Comparison of ENCODE assay signal across 11 mouse cellular contexts in the genomic region with DNA sequence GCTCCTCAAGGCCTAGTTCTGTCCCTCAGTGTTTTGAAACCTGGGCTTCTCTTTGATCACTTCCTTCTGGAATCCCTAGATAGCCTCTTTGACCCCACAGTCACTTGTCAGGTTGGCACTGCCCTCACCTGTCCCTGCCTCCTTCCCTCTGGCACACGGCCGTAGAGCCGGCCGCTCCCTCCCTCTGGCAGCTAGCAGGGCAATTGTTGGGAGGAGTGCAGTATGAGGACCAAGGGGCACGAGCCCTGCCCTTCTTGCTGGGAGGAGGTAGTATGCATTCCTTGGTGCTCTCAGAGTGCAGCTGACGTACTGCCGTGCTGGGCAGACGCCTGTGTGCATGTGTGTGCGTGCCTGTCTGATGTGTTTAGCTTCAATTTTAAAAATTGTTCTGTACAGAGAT. TPM values are rescaled to one million over a fixed set of nuclear protein-coding genes. Genes with fewer than 3 reads are reported as not detected.
A peak's percentile ranks its signal among the peaks of the same experiment; 100 is the strongest.
DNase-seq lines count a peak whose midpoint lies in the region; ATAC-seq and TF ChIP-seq lines count a peak whose summit lies in the region.
"Had no signal": no experiment of that assay in that cellular context is flagged by ENCODE, and none has a peak within 500 bp of the region (broad histone marks: within the 10 kb centered on the region; RNA-seq: fewer than 3 reads in every experiment).

No protein-coding gene starts in this region.

- no peaks in the 10 kb centered on the region for H3K4me1 ChIP-seq in intestine, embryonic 14.5 days (replicated peaks; ENCODE audit: control insufficient read depth, insufficient read depth, low read length)
- no peaks in the 10 kb centered on the region for H3K4me1 ChIP-seq in intestine, embryonic 15.5 days (replicated peaks)
- H3K4me1 ChIP-seq in cerebellum, adult 2 months (ENCODE audit: control insufficient read depth, insufficient read depth, low read length): peaks cover 84% of the 10 kb centered on the region
- H3K4me1 ChIP-seq in intestine, embryonic 16.5 days (ENCODE audit: control insufficient read depth, insufficient read depth, low read length): peaks cover 5% of the 10 kb centered on the region; the same call in 1 of the 2 replicates
- H3K4me1 ChIP-seq in heart, embryonic 11.5 days (ENCODE audit: control insufficient read depth, insufficient read depth, low read length): peaks cover 19% of the 10 kb centered on the region

- peaks cover 64% of the 10 kb centered on the region for H3K36me3 ChIP-seq in intestine, embryonic 14.5 days (ENCODE audit: control insufficient read depth, insufficient read depth, low read length)
- peaks cover 39% of the 10 kb centered on the region for H3K36me3 ChIP-seq in intestine, embryonic 15.5 days
- H3K36me3 ChIP-seq in intestine, embryonic 16.5 days (ENCODE audit: control insufficient read depth, insufficient read depth, low read length): peaks cover 35% of the 10 kb centered on the region
- peaks cover 42% of the 10 kb centered on the region for H3K36me3 ChIP-seq in heart, embryonic 11.5 days (ENCODE audit: control insufficient read depth, insufficient read depth, low read length)

- no peak overlapping the region for H3K4me2 ChIP-seq in intestine, embryonic 14.5 days (ENCODE audit: low read length)
- no peak overlapping the region for H3K4me2 ChIP-seq in intestine, embryonic 15.5 days (replicated peaks)
- no peak overlapping the region for H3K4me2 ChIP-seq in intestine, embryonic 16.5 days (ENCODE audit: low read depth, low read length)
- H3K4me2 ChIP-seq in heart, embryonic 11.5 days: no peak overlapping the region
- H3K4me2 ChIP-seq: forebrain, embryonic 12.5 days; hindbrain, embryonic 14.5 days had no signal

- no peak overlapping the region for H3K9ac ChIP-seq in intestine, embryonic 14.5 days (ENCODE audit: low read length)
- H3K9ac ChIP-seq in intestine, embryonic 15.5 days: no peak overlapping the region
- H3K9ac ChIP-seq in intestine, embryonic 16.5 days (ENCODE audit: low read depth, low read length): no peak overlapping the region
- H3K9ac ChIP-seq in heart, embryonic 11.5 days (ENCODE audit: low read depth, low read length): no peak overlapping the region
- H3K9ac ChIP-seq: forebrain, embryonic 12.5 days; hindbrain, embryonic 14.5 days had no signal

- H3K27ac ChIP-seq in intestine, embryonic 14.5 days (ENCODE audit: low read depth): 0 out of 2 replicates have a peak overlapping the region, but pooled peaks have one; percentile 5
- H3K27ac ChIP-seq in intestine, embryonic 15.5 days: no peak overlapping the region
- H3K27ac ChIP-seq in cerebellum, adult 2 months (ENCODE audit: insufficient read depth, low read length): peak overlapping the region; percentile 92
- H3K27ac ChIP-seq in intestine, embryonic 16.5 days (ENCODE audit: low read length): 0 out of 2 replicates have a peak overlapping the region, but pooled peaks have one; percentile 6
- no peak overlapping the region for H3K27ac ChIP-seq in heart, embryonic 11.5 days (ENCODE audit: low read depth, low read length)
- H3K27ac ChIP-seq: forebrain, embryonic 12.5 days; hindbrain, embryonic 14.5 days had no signal

- TF ChIP-seq POLR2A in cerebellum, adult 2 months (IDR thresholded peaks at IDR 0.05; ENCODE audit: borderline replicate concordance, insufficient read depth, low read length): no peak

- no peaks in the 10 kb centered on the region for H3K9me3 ChIP-seq in intestine, embryonic 14.5 days (ENCODE audit: control insufficient read depth, low read length)
- H3K9me3 ChIP-seq in intestine, embryonic 15.5 days: no peaks in the 10 kb centered on the region
- H3K9me3 ChIP-seq in intestine, embryonic 16.5 days (ENCODE audit: control insufficient read depth, low read length): no peaks in the 10 kb centered on the region
- H3K9me3 ChIP-seq in heart, embryonic 11.5 days (replicated peaks; ENCODE audit: control insufficient read depth, low read length): no peaks in the 10 kb centered on the region
- H3K9me3 ChIP-seq: forebrain, embryonic 12.5 days had no signal

- ATAC-seq in intestine, embryonic 14.5 days (replicated peaks; ENCODE audit: low FRiP score, low TSS enrichment, low read depth): no peak
- no peak for ATAC-seq in intestine, embryonic 15.5 days
- ATAC-seq in intestine, embryonic 16.5 days: no peak; the same call in 1 of the 2 replicates
- no peak for ATAC-seq in heart, embryonic 11.5 days (replicated peaks; ENCODE audit: insufficient number of reproducible peaks, low FRiP score, low TSS enrichment)

- TF ChIP-seq CTCF in cerebellum, adult 2 months (IDR thresholded peaks at IDR 0.05; ENCODE audit: borderline replicate concordance, insufficient read depth, low read depth, low read length): no peak

- no peak overlapping the region for H3K4me3 ChIP-seq in intestine, embryonic 14.5 days (ENCODE audit: low read depth, low read length)
- H3K4me3 ChIP-seq in intestine, embryonic 15.5 days (replicated peaks): no peak overlapping the region
- no peak overlapping the region for H3K4me3 ChIP-seq in cerebellum, adult 2 months (replicated peaks; ENCODE audit: insufficient read depth, low read depth, low read length)
- H3K4me3 ChIP-seq in intestine, embryonic 16.5 days (ENCODE audit: low read length): no peak overlapping the region
- no peak overlapping the region for H3K4me3 ChIP-seq in heart, embryonic 11.5 days (ENCODE audit: low read depth, low read length)
- H3K4me3 ChIP-seq: forebrain, embryonic 12.5 days had no signal

- H3K27me3 ChIP-seq in intestine, embryonic 14.5 days (replicated peaks; ENCODE audit: control insufficient read depth, insufficient read depth, low read length): no peaks in the 10 kb centered on the region
- no peaks in the 10 kb centered on the region for H3K27me3 ChIP-seq in intestine, embryonic 15.5 days (replicated peaks)
- H3K27me3 ChIP-seq in cerebellum, adult 2 months (ENCODE audit: control insufficient read depth, insufficient read depth, low read length): no peaks in the 10 kb centered on the region
- no peaks in the 10 kb centered on the region for H3K27me3 ChIP-seq in intestine, embryonic 16.5 days (replicated peaks; ENCODE audit: control insufficient read depth, insufficient read depth, low read length)
- H3K27me3 ChIP-seq in heart, embryonic 11.5 days (ENCODE audit: control insufficient read depth, insufficient read depth, low read length): no peaks in the 10 kb centered on the region
- H3K27me3 ChIP-seq: forebrain, embryonic 12.5 days had no signal

- no peak for DNase-seq in intestine, embryonic 14.5 days (ENCODE audit: low spot score)
- peak; percentile 62 to 68 for DNase-seq in cerebellum, adult 2 months
- DNase-seq in lung, postnatal 25 days (ENCODE audit: low spot score): peak; percentile 86
- no peak for DNase-seq in thymus, postnatal 4 days
- no peak for DNase-seq in spleen, postnatal 14 days (ENCODE audit: low spot score in 2 of 2)
- DNase-seq: kidney, postnatal 10 days had no signal

- WGBS in intestine, embryonic 14.5 days: 81% methylated on average over 9 of the region's 9 CpGs
- 78% methylated on average over 9 of the region's 9 CpGs for WGBS in intestine, embryonic 15.5 days
- 21% methylated on average over 9 of the region's 9 CpGs for WGBS in cerebellum, adult 2 months
- WGBS in intestine, embryonic 16.5 days: 67% methylated on average over 9 of the region's 9 CpGs
- WGBS in heart, embryonic 11.5 days (ENCODE audit: insufficient replicate concordance): 89% methylated on average over 9 of the region's 9 CpGs

RNA-seq across cellular contexts. Expression of gene Unc13d, which starts 17.2 kb away (rescaled TPM):
- 2.6 and 3.5 TPM in 2 replicates for polyA plus RNA-seq in intestine, embryonic 14.5 days (2014; fragmentation: Nextera tagmentation; extraction: Ambion mirVana)
- 4.2 and 5.2 TPM in 2 replicates for polyA plus RNA-seq in intestine, embryonic 15.5 days (2015; fragmentation: Nextera tagmentation; extraction: Ambion mirVana)
- 3.8 and 5.7 TPM in 2 replicates for polyA plus RNA-seq in cerebellum, adult 2 months (2012; rRNA removed)
- polyA plus RNA-seq in intestine, embryonic 16.5 days (2015; fragmentation: Nextera tagmentation; extraction: Ambion mirVana): 6.4 and 7.5 TPM in 2 replicates
- polyA plus RNA-seq in heart, embryonic 11.5 days (2014; fragmentation: Nextera tagmentation; extraction: Ambion mirVana): 2.3 and 2.6 TPM in 2 replicates

RNA-seq across cellular contexts. Expression of gene Wbp2, which starts 26.2 kb away (rescaled TPM):
- 78.0 and 85.0 TPM in 2 replicates for polyA plus RNA-seq in intestine, embryonic 14.5 days (2014; fragmentation: Nextera tagmentation; extraction: Ambion mirVana)
- polyA plus RNA-seq in intestine, embryonic 15.5 days (2015; fragmentation: Nextera tagmentation; extraction: Ambion mirVana): 93.5 and 98.1 TPM in 2 replicates
- 509 and 539 TPM in 2 replicates for polyA plus RNA-seq in cerebellum, adult 2 months (2012; rRNA removed)
- 135 and 160 TPM in 2 replicates for polyA plus RNA-seq in intestine, embryonic 16.5 days (2015; fragmentation: Nextera tagmentation; extraction: Ambion mirVana)
- 129 and 144 TPM in 2 replicates for polyA plus RNA-seq in heart, embryonic 11.5 days (2014; fragmentation: Nextera tagmentation; extraction: Ambion mirVana)

RNA-seq across cellular contexts. Expression of gene Unk, which starts 30.5 kb away (rescaled TPM):
- 29.8 and 34.5 TPM in 2 replicates for polyA plus RNA-seq in intestine, embryonic 14.5 days (2014; fragmentation: Nextera tagmentation; extraction: Ambion mirVana)
- 25.7 and 27.4 TPM in 2 replicates for polyA plus RNA-seq in intestine, embryonic 15.5 days (2015; fragmentation: Nextera tagmentation; extraction: Ambion mirVana)
- polyA plus RNA-seq in cerebellum, adult 2 months (2012; rRNA removed): 48.1 and 49.1 TPM in 2 replicates
- 22.9 and 24.4 TPM in 2 replicates for polyA plus RNA-seq in intestine, embryonic 16.5 days (2015; fragmentation: Nextera tagmentation; extraction: Ambion mirVana)
- 18.7 and 20.0 TPM in 2 replicates for polyA plus RNA-seq in heart, embryonic 11.5 days (2014; fragmentation: Nextera tagmentation; extraction: Ambion mirVana)

RNA-seq across cellular contexts. Expression of gene H3f3b, which starts 32.8 kb away (rescaled TPM):
- polyA plus RNA-seq in intestine, embryonic 14.5 days (2014; fragmentation: Nextera tagmentation; extraction: Ambion mirVana): 1,654 and 1,734 TPM in 2 replicates
- polyA plus RNA-seq in intestine, embryonic 15.5 days (2015; fragmentation: Nextera tagmentation; extraction: Ambion mirVana): 1,398 and 1,618 TPM in 2 replicates
- polyA plus RNA-seq in cerebellum, adult 2 months (2012; rRNA removed): 456 and 541 TPM in 2 replicates
- 1,239 and 1,387 TPM in 2 replicates for polyA plus RNA-seq in intestine, embryonic 16.5 days (2015; fragmentation: Nextera tagmentation; extraction: Ambion mirVana)
- 734 and 757 TPM in 2 replicates for polyA plus RNA-seq in heart, embryonic 11.5 days (2014; fragmentation: Nextera tagmentation; extraction: Ambion mirVana)

RNA-seq across cellular contexts. Expression of gene Galk1, which starts 48.1 kb away (rescaled TPM):
- polyA plus RNA-seq in intestine, embryonic 14.5 days (2014; fragmentation: Nextera tagmentation; extraction: Ambion mirVana): 235 and 236 TPM in 2 replicates
- polyA plus RNA-seq in intestine, embryonic 15.5 days (2015; fragmentation: Nextera tagmentation; extraction: Ambion mirVana): 274 and 302 TPM in 2 replicates
- polyA plus RNA-seq in cerebellum, adult 2 months (2012; rRNA removed): 14.8 and 15.1 TPM in 2 replicates
- polyA plus RNA-seq in intestine, embryonic 16.5 days (2015; fragmentation: Nextera tagmentation; extraction: Ambion mirVana): 360 and 389 TPM in 2 replicates
- 137 and 151 TPM in 2 replicates for polyA plus RNA-seq in heart, embryonic 11.5 days (2014; fragmentation: Nextera tagmentation; extraction: Ambion mirVana)

Comparison
In these comparisons a context has a peak if more than half of its experiments do, and no peak if none do; other contexts are left out.
1. H3K27ac ChIP-seq: peak in intestine, embryonic 14.5 days (single experiment), cerebellum, adult 2 months (single experiment) and intestine, embryonic 16.5 days (single experiment); none in intestine, embryonic 15.5 days (single experiment) and heart, embryonic 11.5 days (single experiment).
2. DNase-seq: peak in cerebellum, adult 2 months (2 of 2) and lung, postnatal 25 days (single experiment); none in intestine, embryonic 14.5 days (single experiment), thymus, postnatal 4 days (single experiment) and spleen, postnatal 14 days (0 of 2).